Mouse (Mus musculus): ENCODE results near the gene Cc2d2a. TPM values are rescaled to one million over a fixed set of nuclear protein-coding genes. Genes with fewer than 3 reads are reported as not detected.

The Cc2d2a gene
- polyA plus RNA-seq, 1 experiment: 4.6 TPM

GRCm38 (mm10) chr5:43647098-43647774, 14.9 kb upstream of the Cc2d2a start:
- Histone ChIP-seq H3K4me3 (ENCODE audit: insufficient read depth, low read depth, low read length) (no peak overlapping the region), H3K4me1 (ENCODE audit: control insufficient read depth, insufficient read depth, low read length) (no peaks in the 10 kb centered on the region), H3K27ac (ENCODE audit: insufficient read depth, low read depth, low read length) (no peak overlapping the region), H3K36me3 (ENCODE audit: control insufficient read depth, insufficient read depth, low read length) (no peaks in the 10 kb centered on the region), H3K27me3 (replicated peaks; ENCODE audit: control insufficient read depth, insufficient read depth, low read length) (no peaks in the 10 kb centered on the region)
- TF ChIP-seq CTCF (conservative IDR thresholded peaks at IDR 0.05; ENCODE audit: insufficient read depth, insufficient read length, low read depth, low read length): no peak
- no peak for TF ChIP-seq POLR2A (IDR thresholded peaks at IDR 0.05; ENCODE audit: low read depth, low read length)
- no peak for DNase-seq
- 81% methylated on average over 12 of the region's 12 CpGs for WGBS

DNA sequence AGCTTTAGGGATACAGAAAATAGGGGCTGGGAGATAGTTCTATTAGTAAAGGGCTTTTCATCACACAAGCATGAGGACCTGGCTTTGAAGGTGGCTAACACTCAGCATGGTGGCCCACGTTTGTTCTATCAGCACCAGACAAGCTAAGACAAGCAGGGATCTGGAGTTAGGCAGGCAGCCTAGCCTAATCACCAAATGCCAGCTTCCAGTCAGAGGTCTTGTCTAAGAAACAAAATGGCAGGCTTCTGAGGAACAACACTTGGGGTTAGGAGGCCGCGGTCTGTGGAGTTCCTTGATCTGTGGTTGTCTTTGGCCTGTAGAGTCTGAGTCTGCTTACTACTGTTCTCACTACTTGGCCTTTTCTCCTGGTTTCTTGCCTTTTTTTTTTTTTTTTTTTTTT, 648 bp upstream of the Cc2d2a start:
- no peak for TF ChIP-seq POLR2A (IDR thresholded peaks at IDR 0.05; ENCODE audit: low read depth, low read length)
- TF ChIP-seq CTCF (conservative IDR thresholded peaks at IDR 0.05; ENCODE audit: insufficient read depth, insufficient read length, low read depth, low read length): no peak
- 97% methylated on average over 3 of the region's 3 CpGs for WGBS
- H3K27me3 ChIP-seq (replicated peaks; ENCODE audit: control insufficient read depth, insufficient read depth, low read length): no peaks in the 10 kb centered on the region
- no peaks in the 10 kb centered on the region for H3K36me3 ChIP-seq (ENCODE audit: control insufficient read depth, insufficient read depth, low read length)
- peaks cover 12% of the 10 kb centered on the region for H3K4me1 ChIP-seq (ENCODE audit: control insufficient read depth, insufficient read depth, low read length)
- DNase-seq: no peak
- H3K27ac ChIP-seq (ENCODE audit: insufficient read depth, low read depth, low read length): no peak overlapping the region
- H3K4me3 ChIP-seq (ENCODE audit: insufficient read depth, low read depth, low read length): no peak overlapping the region

GRCm38 (mm10) chr5:43663531-43663930, 1.4 kb downstream of the Cc2d2a start:
- no peaks in the 10 kb centered on the region for H3K27me3 ChIP-seq (replicated peaks; ENCODE audit: control insufficient read depth, insufficient read depth, low read length)
- H3K27ac ChIP-seq (ENCODE audit: insufficient read depth, low read depth, low read length): 0 out of 2 replicates have a peak overlapping the region, but pooled peaks have one; percentile 20
- peaks cover 12% of the 10 kb centered on the region for H3K4me1 ChIP-seq (ENCODE audit: control insufficient read depth, insufficient read depth, low read length)
- no peak for TF ChIP-seq CTCF (conservative IDR thresholded peaks at IDR 0.05; ENCODE audit: insufficient read depth, insufficient read length, low read depth, low read length)
- no peak for TF ChIP-seq POLR2A (IDR thresholded peaks at IDR 0.05; ENCODE audit: low read depth, low read length)
- no peaks in the 10 kb centered on the region for H3K36me3 ChIP-seq (ENCODE audit: control insufficient read depth, insufficient read depth, low read length)
- WGBS: 15% methylated on average over 6 of the region's 6 CpGs
- peak; percentile 62 for DNase-seq
- H3K4me3 ChIP-seq (ENCODE audit: insufficient read depth, low read depth, low read length): peak overlapping the region; percentile 30

- H3K4me3 ChIP-seq (ENCODE audit: insufficient read depth, low read depth, low read length): no peak overlapping the region
- peak; percentile 22 for DNase-seq
- 22% methylated on average over 5 of the region's 5 CpGs for WGBS
Observed at GRCm38 (mm10) chr5:43665144-43665543, 3.0 kb downstream of the Cc2d2a start.

DNA sequence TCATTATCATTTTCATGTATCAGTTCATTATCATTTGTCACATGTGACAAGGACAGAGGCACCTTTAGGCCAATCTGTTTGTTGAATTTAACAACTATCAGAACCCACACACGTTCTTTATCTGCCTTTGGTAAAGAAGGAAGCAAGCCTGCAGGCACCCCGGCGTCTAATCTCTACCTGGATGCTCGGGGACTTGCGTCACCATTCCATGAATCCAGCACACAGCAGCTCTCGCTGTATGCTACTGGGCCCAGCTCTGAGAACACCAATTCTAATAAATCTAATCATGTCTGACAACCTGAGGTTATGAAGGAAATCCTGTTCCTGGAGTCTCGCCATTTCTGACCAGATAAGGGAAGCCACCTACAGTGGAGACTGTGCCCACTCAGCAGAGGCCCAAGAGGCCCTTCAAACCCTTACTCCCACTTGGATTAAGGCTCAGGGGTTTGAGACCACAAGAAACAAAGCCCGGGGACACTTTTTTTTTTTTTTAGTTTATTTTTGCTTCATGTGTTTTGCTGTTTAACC, 7.0 kb downstream of the Cc2d2a start:
- Histone ChIP-seq H3K27ac (ENCODE audit: insufficient read depth, low read depth, low read length) (no peak overlapping the region), H3K4me1 (ENCODE audit: control insufficient read depth, insufficient read depth, low read length) (peaks cover 3% of the 10 kb centered on the region; the same call in 1 of the 2 replicates), H3K27me3 (replicated peaks; ENCODE audit: control insufficient read depth, insufficient read depth, low read length) (no peaks in the 10 kb centered on the region), H3K36me3 (ENCODE audit: control insufficient read depth, insufficient read depth, low read length) (no peaks in the 10 kb centered on the region), H3K4me3 (ENCODE audit: insufficient read depth, low read depth, low read length) (no peak overlapping the region)
- TF ChIP-seq CTCF (conservative IDR thresholded peaks at IDR 0.05; ENCODE audit: insufficient read depth, insufficient read length, low read depth, low read length): no peak
- no peak for TF ChIP-seq POLR2A (IDR thresholded peaks at IDR 0.05; ENCODE audit: low read depth, low read length)
- DNase-seq: peak; percentile 65
- WGBS: 70% methylated on average over 8 of the region's 8 CpGs

More at GRCm38 (mm10) chr5:43665144-43665543, 3.0 kb downstream of the Cc2d2a start:
- TF ChIP-seq POLR2A (IDR thresholded peaks at IDR 0.05; ENCODE audit: low read depth, low read length): no peak
- TF ChIP-seq CTCF (conservative IDR thresholded peaks at IDR 0.05; ENCODE audit: insufficient read depth, insufficient read length, low read depth, low read length): no peak
- H3K27ac ChIP-seq (ENCODE audit: insufficient read depth, low read depth, low read length): no peak overlapping the region
- no peaks in the 10 kb centered on the region for H3K36me3 ChIP-seq (ENCODE audit: control insufficient read depth, insufficient read depth, low read length)
- H3K4me1 ChIP-seq (ENCODE audit: control insufficient read depth, insufficient read depth, low read length): peaks cover 12% of the 10 kb centered on the region
- H3K27me3 ChIP-seq (replicated peaks; ENCODE audit: control insufficient read depth, insufficient read depth, low read length): no peaks in the 10 kb centered on the region

- Histone ChIP-seq H3K27ac (ENCODE audit: insufficient read depth, low read depth, low read length) (peak overlapping the region; percentile 94), H3K4me3 (ENCODE audit: insufficient read depth, low read depth, low read length) (peak overlapping the region; percentile 70), H3K4me1 (ENCODE audit: control insufficient read depth, insufficient read depth, low read length) (no peaks in the 10 kb centered on the region; the same call in 1 of the 2 replicates), H3K27me3 (replicated peaks; ENCODE audit: control insufficient read depth, insufficient read depth, low read length) (no peaks in the 10 kb centered on the region), H3K36me3 (ENCODE audit: control insufficient read depth, insufficient read depth, low read length) (no peaks in the 10 kb centered on the region)
- TF ChIP-seq POLR2A (IDR thresholded peaks at IDR 0.05; ENCODE audit: low read depth, low read length) (no peak), CTCF (conservative IDR thresholded peaks at IDR 0.05; ENCODE audit: insufficient read depth, insufficient read length, low read depth, low read length) (peak; percentile 50)
- DNase-seq: peak; percentile 90
- WGBS: 2% methylated on average over 12 of the region's 12 CpGs
Observed at GRCm38 (mm10) chr5:43672177-43672911, 10.2 kb downstream of the Cc2d2a start.

DNA sequence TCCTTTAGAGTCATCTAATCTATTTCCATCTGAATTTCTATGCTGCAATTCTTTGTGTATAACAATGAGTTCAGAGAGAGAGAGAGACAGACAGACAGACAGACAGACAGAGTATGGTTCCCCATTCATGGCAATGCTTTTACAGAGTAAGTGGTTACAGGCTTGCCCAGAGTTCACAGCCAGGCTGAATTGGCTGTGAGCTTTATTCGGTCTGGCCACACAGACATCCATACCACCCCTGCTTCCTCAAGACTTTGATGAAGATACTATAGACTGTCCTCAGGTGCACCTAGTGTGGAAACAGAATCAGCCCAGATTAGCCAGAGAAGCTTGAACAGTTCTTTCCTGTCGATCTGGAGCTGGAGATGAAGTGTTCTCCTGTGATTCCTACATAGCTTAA, 10.9 kb downstream of the Cc2d2a start:
- Histone ChIP-seq H3K27me3 (replicated peaks; ENCODE audit: control insufficient read depth, insufficient read depth, low read length) (no peaks in the 10 kb centered on the region), H3K4me1 (ENCODE audit: control insufficient read depth, insufficient read depth, low read length) (no peaks in the 10 kb centered on the region; the same call in 1 of the 2 replicates), H3K36me3 (ENCODE audit: control insufficient read depth, insufficient read depth, low read length) (no peaks in the 10 kb centered on the region), H3K4me3 (ENCODE audit: insufficient read depth, low read depth, low read length) (no peak overlapping the region), H3K27ac (ENCODE audit: insufficient read depth, low read depth, low read length) (no peak overlapping the region)
- 80% methylated on average over 2 of the region's 2 CpGs for WGBS
- TF ChIP-seq POLR2A (IDR thresholded peaks at IDR 0.05; ENCODE audit: low read depth, low read length): no peak
- no peak for TF ChIP-seq CTCF (conservative IDR thresholded peaks at IDR 0.05; ENCODE audit: insufficient read depth, insufficient read length, low read depth, low read length)
- DNase-seq: no peak

Measured in kidney, adult 2 months (tissue).